Mouse (Mus musculus) kidney, postnatal 0 days (tissue): Measurements from ENCODE around the gene Bbs9. TPM values are rescaled to one million over a fixed set of nuclear protein-coding genes. Genes with fewer than 3 reads are reported as not detected.

Experiments
- ATAC-seq: fragments of 200-750 bp; cut with Nextera tagmentation; replicated peaks from 2 replicates; pipeline ENCODE4 v1.8.0; 2017; ENCODE audit warnings: low read depth, moderate number of reproducible peaks, moderate TSS enrichment, moderate library complexity; ENCODE audit not compliant: low FRiP score
- DNase-seq: peaks from one replicate; pipeline ENCODE4 v3.0.0-alpha.2; 2016; ENCODE audit warnings: low spot score
- H3K27ac ChIP-seq: fragments of 300-500 bp; sonication (generic); 2 replicates; pipeline ENCODE4 v1.5.1; 2014; ENCODE audit warnings: mild to moderate bottlenecking
- H3K27me3 ChIP-seq: fragments of 300-500 bp; sonication (generic); 2 replicates; pipeline ENCODE4 v1.6.1; 2014; ENCODE audit warnings: low read length, mixed read lengths; ENCODE audit not compliant: insufficient read depth
- H3K36me3 ChIP-seq: fragments of 300-500 bp; sonication (generic); 2 replicates; pipeline ENCODE4 v1.6.1; 2014; ENCODE audit warnings: low read length, mixed read lengths; ENCODE audit not compliant: insufficient read depth
- H3K4me1 ChIP-seq: fragments of 300-500 bp; sonication (generic); replicated peaks from 2 replicates; pipeline ENCODE4 v1.6.1; 2014; ENCODE audit warnings: antibody characterized with exemption, low read length, mixed read lengths; ENCODE audit not compliant: insufficient read depth
- H3K4me2 ChIP-seq: fragments of 300-500 bp; sonication (generic); 2 replicates; pipeline ENCODE4 v1.6.1; 2014; ENCODE audit warnings: mild to moderate bottlenecking, low read length, moderate library complexity, mixed read lengths
- H3K4me3 ChIP-seq: fragments of 300-500 bp; sonication (generic); replicated peaks from 2 replicates; pipeline ENCODE4 v1.5.1; 2014; ENCODE audit warnings: low read depth, low read length
- H3K9ac ChIP-seq: fragments of 300-500 bp; sonication (generic); 2 replicates; pipeline ENCODE4 v1.6.1; 2014; ENCODE audit warnings: low read depth, low read length
- H3K9me3 ChIP-seq: fragments of 300-500 bp; sonication (generic); replicated peaks from 2 replicates; pipeline ENCODE4 v1.6.1; 2016; ENCODE audit warnings: low read length, inconsistent platforms, mixed read lengths
- CTCF ChIP-seq: IDR thresholded peaks from 2 replicates; pipeline ENCODE4 v1.5.1; 2016; ENCODE audit warnings: antibody characterized with exemption, low read depth, mild to moderate bottlenecking, moderate library complexity
- WGBS: fragments of 180-500 bp; shearing (Covaris S2); extraction: QIAGEN DNeasy Blood & Tissue Kit; methylation state at CpG from one replicate; pipeline ENCODE4 v1.1.7; 2014; 5-methylcytosine and 5-hydroxymethylcytosine counted together
- polyA plus RNA-seq: library from polyadenylated mRNA; unstranded; fragments of >200 nt; fragmentation: Nextera tagmentation; extraction: Ambion mirVana; gene quantifications from 2 replicates; pipeline ENCODE4 v1.2.1, GENCODE M21; 2015

Bbs9 gene
- polyA plus RNA-seq, 1 experiment from 2014 or later: 10.1 TPM

DNA sequence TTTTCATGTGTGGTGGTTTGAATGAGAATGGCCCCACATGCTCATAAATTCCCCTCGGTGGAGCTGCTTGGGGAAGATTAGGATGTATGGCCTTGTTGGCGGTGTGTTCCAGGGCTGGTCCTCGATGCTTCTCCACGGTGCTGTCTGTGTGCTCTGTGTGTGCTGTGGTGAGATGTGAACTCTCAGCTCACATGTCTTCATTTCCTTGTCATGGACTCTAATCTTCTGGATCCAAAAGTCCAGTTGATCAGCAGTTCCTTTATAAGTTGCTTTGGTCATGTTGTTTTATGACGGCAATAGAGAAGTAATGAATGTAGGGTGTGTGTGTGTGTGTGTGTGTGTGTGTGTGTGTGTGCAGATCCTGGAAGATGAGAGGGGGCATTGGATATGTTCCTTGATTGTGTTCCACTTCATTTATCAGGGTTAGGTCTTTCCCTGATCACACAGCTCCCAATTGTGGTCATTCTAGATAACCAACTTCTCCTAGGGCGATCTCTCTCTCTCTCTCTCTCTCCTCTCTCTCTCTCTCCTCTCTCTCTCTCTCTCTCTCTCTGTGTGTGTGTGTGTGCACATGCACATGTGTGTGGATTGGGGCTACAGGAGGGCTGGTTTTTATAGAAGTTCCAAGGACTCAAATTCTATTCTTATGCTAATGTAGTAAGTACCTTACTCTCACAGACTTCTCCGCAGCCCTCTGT, 201.8 kb downstream of the Bbs9 start:
- no peaks in the 10 kb centered on the region for H3K9me3 ChIP-seq
- no peaks in the 10 kb centered on the region for H3K4me1 ChIP-seq
- no peak overlapping the region for H3K4me2 ChIP-seq
- H3K27ac ChIP-seq: no peak overlapping the region
- H3K4me3 ChIP-seq: no peak overlapping the region
- WGBS: 93% methylated on average over 7 of the region's 7 CpGs
- H3K27me3 ChIP-seq: no peaks in the 10 kb centered on the region
- ATAC-seq: no peak
- TF ChIP-seq CTCF: no peak
- H3K9ac ChIP-seq: no peak overlapping the region
- no peaks in the 10 kb centered on the region for H3K36me3 ChIP-seq
- DNase-seq: no peak

- Histone ChIP-seq H3K9me3 (no peaks in the 10 kb centered on the region), H3K9ac (no peak overlapping the region), H3K27ac (no peak overlapping the region), H3K36me3 (no peaks in the 10 kb centered on the region), H3K4me1 (no peaks in the 10 kb centered on the region), H3K4me2 (no peak overlapping the region), H3K4me3 (no peak overlapping the region), H3K27me3 (no peaks in the 10 kb centered on the region)
- DNase-seq (no peak), ATAC-seq (no peak)
- no peak for TF ChIP-seq CTCF
- 77% methylated on average over 4 of the region's 4 CpGs for WGBS
Measured at GRCm38 (mm10) chr9:22677997-22678396, 202.5 kb downstream of the Bbs9 start.

DNA sequence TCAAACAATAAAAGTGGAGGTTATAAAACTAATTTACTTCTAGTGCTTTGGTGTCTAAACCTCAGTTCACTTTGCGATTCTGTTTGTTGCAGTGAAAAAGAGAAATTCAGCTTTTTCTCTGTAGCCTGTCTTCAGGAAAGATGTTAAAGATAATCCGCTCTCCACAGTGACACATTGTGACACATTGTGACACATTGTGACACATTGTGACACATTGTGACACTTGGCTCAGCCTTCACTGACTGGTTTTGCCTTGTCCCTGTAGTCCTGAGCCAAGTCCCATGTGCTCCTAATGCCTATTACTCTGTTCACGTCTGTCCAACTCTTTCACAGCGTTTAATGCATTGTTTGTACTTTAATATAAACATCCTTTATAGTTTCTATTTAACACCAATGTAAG, 203.0 kb downstream of the Bbs9 start:
- no peak for DNase-seq

GRCm38 (mm10) chr9:22679485-22679884, 204.0 kb downstream of the Bbs9 start:
- WGBS: 86% methylated on average over 4 of the region's 4 CpGs

More for the DNA sequence above, 203.0 kb downstream of the Bbs9 start:
- WGBS: 86% methylated on average over 4 of the region's 4 CpGs
- H3K4me1 ChIP-seq: no peaks in the 10 kb centered on the region
- no peaks in the 10 kb centered on the region for H3K27me3 ChIP-seq
- no peak overlapping the region for H3K27ac ChIP-seq
- H3K4me3 ChIP-seq: no peak overlapping the region
- no peaks in the 10 kb centered on the region for H3K36me3 ChIP-seq
- no peak overlapping the region for H3K4me2 ChIP-seq
- no peak for ATAC-seq
- H3K9me3 ChIP-seq: no peaks in the 10 kb centered on the region
- no peak for TF ChIP-seq CTCF
- no peak overlapping the region for H3K9ac ChIP-seq

GRCm38 (mm10) chr9:22680031-22680430, 204.5 kb downstream of the Bbs9 start:
- no peak overlapping the region for H3K4me3 ChIP-seq
- no peak overlapping the region for H3K27ac ChIP-seq
- H3K9me3 ChIP-seq: no peaks in the 10 kb centered on the region
- no peak for ATAC-seq
- no peak for DNase-seq
- H3K4me2 ChIP-seq: no peak overlapping the region
- TF ChIP-seq CTCF: no peak
- no peak overlapping the region for H3K9ac ChIP-seq
- no peaks in the 10 kb centered on the region for H3K4me1 ChIP-seq
- no peaks in the 10 kb centered on the region for H3K27me3 ChIP-seq
- H3K36me3 ChIP-seq: no peaks in the 10 kb centered on the region
- WGBS: 46% methylated on average over 12 of the region's 12 CpGs

More at GRCm38 (mm10) chr9:22679485-22679884, 204.0 kb downstream of the Bbs9 start:
- no peak for TF ChIP-seq CTCF
- no peak overlapping the region for H3K4me2 ChIP-seq
- H3K27me3 ChIP-seq: no peaks in the 10 kb centered on the region
- H3K9me3 ChIP-seq: no peaks in the 10 kb centered on the region
- ATAC-seq (no peak), DNase-seq (no peak)
- H3K36me3 ChIP-seq: no peaks in the 10 kb centered on the region
- no peak overlapping the region for H3K9ac ChIP-seq
- no peak overlapping the region for H3K4me3 ChIP-seq
- no peak overlapping the region for H3K27ac ChIP-seq
- H3K4me1 ChIP-seq: no peaks in the 10 kb centered on the region

DNA sequence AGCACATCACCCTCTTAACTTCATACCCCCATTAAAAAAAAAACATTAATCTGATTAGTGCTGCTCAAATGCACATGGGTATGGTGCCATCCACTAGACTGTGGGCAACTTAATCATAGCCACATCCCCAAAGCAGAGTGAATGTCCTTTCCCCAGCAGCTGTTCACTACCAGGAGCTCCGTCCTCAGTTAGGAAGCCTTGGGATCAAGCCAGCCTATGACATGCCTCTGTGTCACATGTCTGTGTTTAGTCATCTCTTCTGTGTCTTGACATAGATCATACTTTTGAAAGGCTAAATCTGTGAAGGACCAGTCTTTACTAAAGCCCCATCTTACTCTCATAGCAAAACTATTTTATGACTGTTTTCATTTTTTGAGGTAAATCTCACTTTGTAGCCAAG, 205.0 kb downstream of the Bbs9 start:
- WGBS: 61% methylated on average over 1 of the region's 1 CpGs
- no peaks in the 10 kb centered on the region for H3K36me3 ChIP-seq
- no peaks in the 10 kb centered on the region for H3K27me3 ChIP-seq
- no peak overlapping the region for H3K4me3 ChIP-seq
- H3K4me2 ChIP-seq: no peak overlapping the region
- no peaks in the 10 kb centered on the region for H3K9me3 ChIP-seq
- ATAC-seq (no peak), DNase-seq (no peak)
- H3K4me1 ChIP-seq: no peaks in the 10 kb centered on the region
- H3K9ac ChIP-seq: no peak overlapping the region
- TF ChIP-seq CTCF: no peak
- H3K27ac ChIP-seq: no peak overlapping the region

- no peaks in the 10 kb centered on the region for H3K27me3 ChIP-seq
- H3K9me3 ChIP-seq: no peaks in the 10 kb centered on the region
- H3K4me3 ChIP-seq: no peak overlapping the region
- H3K27ac ChIP-seq: no peak overlapping the region
- TF ChIP-seq CTCF: no peak
- DNase-seq (no peak), ATAC-seq (no peak)
- H3K4me1 ChIP-seq: no peaks in the 10 kb centered on the region
- H3K9ac ChIP-seq: no peak overlapping the region
- no peak overlapping the region for H3K4me2 ChIP-seq
- WGBS: 66% methylated on average over 3 of the region's 3 CpGs
- H3K36me3 ChIP-seq: no peaks in the 10 kb centered on the region
Measured at GRCm38 (mm10) chr9:22683786-22684185, 208.3 kb downstream of the Bbs9 start.
